Mouse (Mus musculus) ES-E14 (cell line): ENCODE measurements around the gene Best2. TPM values are rescaled to one million over a fixed set of nuclear protein-coding genes. Genes with fewer than 3 reads are reported as not detected.

Experiments
- DNase-seq: peaks from one replicate; pipeline ENCODE4 v3.0.0-alpha.2; 2013; ENCODE audit warnings: low read depth, low spot score
- H3K27ac ChIP-seq: 2 replicates; pipeline ENCODE4 v1.5.1; 2012; ENCODE audit warnings: low read depth, mild to moderate bottlenecking, low read length, moderate library complexity, mixed read lengths; ENCODE audit not compliant: poor library complexity, insufficient read depth, severe bottlenecking
- H3K36me3 ChIP-seq: 2 replicates; pipeline ENCODE4 v1.6.1; 2012; ENCODE audit warnings: mild to moderate bottlenecking, low read length, moderate library complexity, mixed read lengths; ENCODE audit not compliant: control insufficient read depth, poor library complexity, insufficient read depth, severe bottlenecking
- H3K4me1 ChIP-seq, 2 experiments: fragments of 150-350 bp in 1 of 2; sonication (generic) in 1 of 2; 2 replicates each; pipeline ENCODE4 v1.6.1; 2012; ENCODE audit warnings: low read length in 2 of 2, mild to moderate bottlenecking in 1 of 2, mixed read lengths in 1 of 2; ENCODE audit not compliant: control insufficient read depth in 2 of 2, insufficient read depth in 2 of 2, poor library complexity in 1 of 2
- H3K4me3 ChIP-seq, 2 experiments: fragments of 150-350 bp in 1 of 2; sonication (generic) in 1 of 2; 2 replicates each; pipeline ENCODE4 v1.5.1; 2012; ENCODE audit warnings: low read length in 2 of 2, low read depth in 1 of 2, mild to moderate bottlenecking in 1 of 2, mixed read lengths in 1 of 2; ENCODE audit not compliant: insufficient read depth in 1 of 2, poor library complexity in 1 of 2, severe bottlenecking in 1 of 2
- H3K9ac ChIP-seq: 2 replicates; pipeline ENCODE4 v1.6.1; 2012; ENCODE audit warnings: low read depth, mild to moderate bottlenecking, low read length, mixed read lengths; ENCODE audit not compliant: poor library complexity, insufficient read depth, severe bottlenecking
- H3K9me3 ChIP-seq: fragments of 150-350 bp; sonication (generic); 2 replicates; pipeline ENCODE4 v1.6.1; 2012; ENCODE audit warnings: low read depth, mild to moderate bottlenecking, low read length; ENCODE audit not compliant: control insufficient read depth, insufficient read depth
- CHD2 ChIP-seq: IDR thresholded peaks from 2 replicates; pipeline ENCODE4 v1.6.1; 2014; ENCODE audit warnings: mild to moderate bottlenecking, low read depth, low read length, inconsistent platforms
- HCFC1 ChIP-seq: IDR thresholded peaks from 2 replicates; pipeline ENCODE4 v1.6.1; 2012; ENCODE audit warnings: low read length, inconsistent platforms, borderline replicate concordance; ENCODE audit not compliant: insufficient read depth
- MAFK ChIP-seq: IDR thresholded peaks from 2 replicates; pipeline ENCODE4 v1.6.1; 2014; ENCODE audit warnings: mild to moderate bottlenecking, low read depth, low read length, inconsistent platforms; ENCODE audit not compliant: insufficient read depth
- ZC3H11A ChIP-seq: IDR thresholded peaks from 2 replicates; pipeline ENCODE4 v1.6.1; 2012; ENCODE audit warnings: low read depth, mild to moderate bottlenecking, inconsistent platforms, low read length, borderline replicate concordance
- ZNF384 ChIP-seq: IDR thresholded peaks from 2 replicates; pipeline ENCODE4 v1.6.1; 2012; ENCODE audit warnings: low read depth, low read length, inconsistent platforms
- in situ Hi-C, 2 experiments: fragments of 600-800 bp; cut with MboI; formaldehyde crosslinking; loops; one replicate each; pipeline ENCODE4 v1.15.1; 2025; ENCODE audit warnings: low sequenced_read_pairs in 2 of 2, inconsistent platforms in 1 of 2; ENCODE audit not compliant: unreplicated experiment in 2 of 2
- total RNA-seq: library from RNA; depleted of rRNA; stranded (reverse); fragments of 300-350 nt; gene quantifications from 2 replicates; pipeline ENCODE4 v1.2.3, GENCODE M21; 2012

The Best2 gene
- total RNA-seq, 1 experiment = 0.22 TPM

DNA sequence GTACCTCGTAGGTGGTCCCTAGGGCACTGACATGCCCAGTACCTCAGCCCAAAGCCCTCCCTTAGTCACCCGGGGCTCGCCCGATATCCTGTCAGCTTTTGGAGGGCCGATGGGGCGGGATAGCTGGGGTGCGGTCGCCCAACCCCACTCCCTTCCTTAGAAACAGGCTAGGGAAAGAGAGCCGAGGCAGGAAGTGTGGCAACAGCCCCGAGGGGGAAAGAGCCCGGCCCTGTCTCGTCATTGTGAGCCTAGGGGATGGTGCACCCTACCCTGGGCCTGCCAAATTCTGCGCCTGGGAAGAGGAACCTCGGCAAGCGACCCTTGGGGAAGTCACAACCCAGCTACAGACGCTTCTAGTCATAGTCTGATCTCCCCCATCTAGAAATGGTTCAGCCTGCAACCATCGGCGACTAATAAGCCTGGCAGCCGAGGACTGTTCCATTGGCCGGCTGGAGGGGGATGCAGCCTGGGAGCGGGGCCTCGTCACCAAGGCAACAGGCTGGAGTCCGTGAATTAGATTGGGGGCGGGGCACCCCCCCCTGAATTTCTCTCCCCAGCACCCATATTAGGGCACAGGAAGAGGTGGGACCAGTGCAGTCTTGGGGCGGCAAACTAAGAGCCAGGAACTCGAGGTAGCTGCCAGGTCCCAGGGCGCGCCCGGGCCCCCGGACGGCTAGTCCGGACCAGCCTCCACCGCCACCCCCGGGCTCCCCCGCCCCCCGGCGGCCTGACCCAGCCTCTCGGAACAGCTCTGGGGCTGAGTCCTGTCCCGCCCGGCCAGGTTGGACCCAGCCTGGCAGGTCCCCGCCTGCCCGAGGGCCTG, 34.5 kb downstream of the Best2 start:
- peak overlapping the region; percentile 57 for H3K9ac ChIP-seq
- peak overlapping the region; percentile 70 for H3K27ac ChIP-seq
- no peaks in the 10 kb centered on the region for H3K9me3 ChIP-seq
- H3K4me1 ChIP-seq = peaks cover 11 to 25% of the 10 kb centered on the region in 2 experiments; a peak in 3 of 4 replicates
- in situ Hi-C loops = no loop called here
- peak overlapping the region; percentile 64 to 77 for H3K4me3 ChIP-seq
- DNase-seq = no peak
- TF ChIP-seq HCFC1 = 0 out of 2 replicates have a peak, but pooled peaks have one; percentile 46
- no peak for TF ChIP-seq ZNF384
- no peaks in the 10 kb centered on the region for H3K36me3 ChIP-seq

GRCm38 (mm10) chr8:84978248-84978940, 35.9 kb downstream of the Best2 start, which contains the start of gene Junb:
Junb (minus strand) TSS chr8:84978718.
- Histone ChIP-seq H3K27ac (peak within 1 kb of the TSS; percentile 70), H3K4me3 (peak within 1 kb of the TSS; percentile 59 to 83), H3K36me3 (peaks cover 3% of the 10 kb centered on the region), H3K4me1 (peaks cover 7 to 16% of the 10 kb centered on the region in 2 experiments; a peak in 3 of 4 replicates), H3K9ac (peak within 1 kb of the TSS; percentile 86), H3K9me3 (no peaks in the 10 kb centered on the region)
- TF ChIP-seq MAFK (no peak), ZC3H11A (no peak), ZNF384 (no peak), HCFC1 (no peak), CHD2 (no peak)
- in situ Hi-C loops = no loop called here
- no peak for DNase-seq

DNA sequence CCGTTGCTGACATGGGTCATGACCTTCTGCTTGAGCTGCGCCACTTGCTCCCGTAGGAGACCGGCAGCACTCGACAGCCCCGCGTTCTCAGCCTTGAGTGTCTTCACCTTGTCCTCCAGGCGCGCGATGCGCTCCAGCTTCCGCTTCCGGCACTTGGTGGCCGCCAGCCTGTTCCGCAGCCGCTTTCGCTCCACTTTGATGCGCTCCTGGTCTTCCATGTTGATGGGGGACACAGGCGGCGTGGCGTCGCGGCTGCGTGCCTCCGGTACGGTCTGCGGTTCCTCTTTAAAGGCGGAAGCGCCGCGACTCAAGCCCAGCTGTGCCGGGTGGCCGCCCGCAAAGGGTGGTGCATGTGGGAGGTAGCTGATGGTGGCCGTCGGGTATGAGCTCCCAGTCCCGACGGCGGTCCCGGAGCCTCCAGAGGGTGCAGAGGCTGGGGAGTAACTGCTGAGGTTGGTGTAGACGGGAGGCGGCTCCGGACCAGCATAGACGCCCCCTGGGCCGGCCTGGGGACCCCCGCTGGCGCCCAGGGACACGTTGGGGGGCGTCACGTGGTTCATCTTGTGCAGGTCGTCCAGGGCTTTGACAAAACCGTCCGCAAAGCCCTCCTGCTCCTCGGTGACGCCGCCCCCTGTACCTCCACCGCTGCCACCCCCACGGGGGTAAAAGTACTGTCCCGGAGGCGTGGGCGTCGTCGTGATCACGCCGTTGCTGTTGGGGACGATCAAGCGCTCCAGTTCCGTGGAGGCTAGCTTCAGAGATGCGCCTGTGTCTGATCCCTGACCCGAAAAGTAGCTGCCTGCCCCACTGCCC, 36.7 kb downstream of the Best2 start:
- peaks cover 3% of the 10 kb centered on the region for H3K36me3 ChIP-seq
- in situ Hi-C loops = no loop called here
- no peak for DNase-seq

GRCm38 (mm10) chr8:84976763-84977434, 37.4 kb downstream of the Best2 start:
- Histone ChIP-seq H3K4me3 (peak overlapping the region; percentile 59 to 83), H3K9me3 (no peaks in the 10 kb centered on the region), H3K4me1 (peaks cover 7 to 10% of the 10 kb centered on the region in 2 experiments; a peak in 3 of 4 replicates), H3K27ac (peak overlapping the region; percentile 65), H3K36me3 (peaks cover 3% of the 10 kb centered on the region), H3K9ac (peak overlapping the region; percentile 86)
- in situ Hi-C loops = no loop called here
- TF ChIP-seq ZC3H11A (no peak), CHD2 (no peak; the same call in 1 of the 2 replicates), MAFK (no peak), HCFC1 (no peak), ZNF384 (no peak)
- no peak for DNase-seq

More for the DNA sequence above, 36.7 kb downstream of the Best2 start:
- peaks cover 7 to 16% of the 10 kb centered on the region in 2 experiments; a peak in 3 of 4 replicates for H3K4me1 ChIP-seq
- TF ChIP-seq HCFC1 (0 out of 2 replicates have a peak, but pooled peaks have one; percentile 15), MAFK (no peak)
- H3K9ac ChIP-seq = peak overlapping the region; percentile 86
- no peaks in the 10 kb centered on the region for H3K9me3 ChIP-seq
- peak overlapping the region; percentile 59 to 83 for H3K4me3 ChIP-seq
- H3K27ac ChIP-seq = peak overlapping the region; percentile 65
